Mouse (Mus musculus): ENCODE measurements at regions not wholly inside any gene's neighbourhood (a gene's known extent, or its start where the extent isn't known, plus 50 kb on each side); places are given as distances from the start of the nearest gene placed in this dataset.

DNA sequence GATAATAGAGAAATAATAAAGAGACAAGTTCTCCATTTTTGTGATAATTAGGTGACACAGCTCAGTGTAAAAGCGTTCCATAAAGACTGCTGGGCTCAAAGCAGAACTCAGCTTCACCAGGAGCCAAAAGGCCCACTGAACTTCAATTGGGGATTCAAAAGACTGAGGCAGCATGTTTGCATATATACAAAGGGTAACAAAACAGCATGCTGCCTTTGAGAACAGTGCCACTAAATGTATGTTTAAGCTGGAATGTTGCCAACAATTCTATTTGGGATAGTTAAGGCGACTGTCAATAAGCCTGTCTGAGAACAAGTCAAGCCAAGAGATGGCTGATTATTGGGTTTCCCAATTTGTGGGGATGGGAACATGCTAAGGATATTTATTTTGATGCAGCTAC, 642.3 kb downstream of the Actrt1 start:
- DNase-seq (ENCODE audit: low read depth, low spot score): no peak

GRCm38 (mm10) chrX:46998961-46999360, 670.2 kb downstream of the Actrt1 start:
- DNase-seq (ENCODE audit: low read depth, low spot score): no peak

- no peak for DNase-seq (ENCODE audit: low read depth, low spot score)
Observed at GRCm38 (mm10) chrX:47009476-47009875, 680.7 kb downstream of the Actrt1 start.

DNA sequence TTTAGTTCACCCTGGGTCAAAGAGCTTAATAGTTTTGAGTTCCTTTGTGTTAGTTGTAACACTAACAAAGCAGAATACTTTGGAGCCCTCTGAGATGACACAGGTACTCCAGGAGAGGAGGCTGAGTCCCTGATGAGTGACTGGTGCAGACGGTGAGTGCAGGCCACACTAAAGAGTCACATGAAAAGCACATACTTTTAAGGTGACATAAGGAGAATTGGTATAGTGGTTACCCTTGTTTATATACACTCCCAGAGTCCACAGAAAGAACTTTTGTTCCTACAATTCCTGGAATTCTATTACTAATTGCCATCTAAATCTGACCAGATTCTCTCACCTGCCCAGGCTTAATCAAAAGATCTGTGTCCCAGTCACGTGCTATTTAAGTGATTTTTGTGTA, 681.3 kb downstream of the Actrt1 start:
- no peak for DNase-seq (ENCODE audit: low read depth, low spot score)

DNA sequence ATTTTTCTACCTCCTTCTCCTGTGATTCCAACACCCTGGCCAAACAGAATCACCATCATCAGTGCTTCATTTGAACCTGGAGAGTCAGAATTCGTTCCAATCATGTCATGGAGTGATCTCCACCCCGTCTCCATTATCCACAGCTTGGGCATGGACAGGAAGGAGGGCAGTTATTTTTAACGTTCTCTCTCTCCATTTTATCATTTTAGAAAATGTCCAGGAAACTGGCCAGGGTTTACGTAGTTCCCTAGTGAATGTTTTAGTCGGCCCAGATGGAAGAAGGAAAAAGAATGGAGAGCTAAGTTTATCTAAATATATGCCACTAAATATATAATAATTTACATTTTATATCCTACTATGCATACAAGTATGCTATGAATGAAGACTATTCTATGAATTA, 701.0 kb downstream of the Actrt1 start:
- peak; percentile 24 for DNase-seq (ENCODE audit: low read depth, low spot score)

- no peak for DNase-seq (ENCODE audit: low read depth, low spot score)
Observed at GRCm38 (mm10) chrX:47068476-47068875, 739.7 kb downstream of the Actrt1 start.
